Comparison of ENCODE assay signal across 8 mouse cellular contexts in genomic region chr4:31937376-31938281, GRCm38 (mm10). TPM values are rescaled to one million over a fixed set of nuclear protein-coding genes. Genes with fewer than 3 reads are reported as not detected.
DNase-seq lines count a peak whose midpoint lies in the region; ATAC-seq and TF ChIP-seq lines count a peak whose summit lies in the region.

No protein-coding gene starts in this region.

- peaks cover 26% of the 10 kb centered on the region for H3K4me1 ChIP-seq in forebrain, embryonic 13.5 days
- peaks cover 12% of the 10 kb centered on the region for H3K4me1 ChIP-seq in hindbrain, embryonic 16.5 days (ENCODE audit: control insufficient read depth, insufficient read depth, low read depth, low read length)
- no peaks in the 10 kb centered on the region; the same call in 1 of the 2 replicates for H3K4me1 ChIP-seq in liver, embryonic 16.5 days (ENCODE audit: control insufficient read depth, low read depth, low read length)
- no peaks in the 10 kb centered on the region; the same call in 1 of the 2 replicates for H3K4me1 ChIP-seq in stomach, embryonic 16.5 days (ENCODE audit: control insufficient read depth, insufficient read depth, low read length)

- H3K4me3 ChIP-seq in forebrain, embryonic 13.5 days, result peak overlapping the region; percentile 51
- peak overlapping the region; percentile 54 for H3K4me3 ChIP-seq in hindbrain, embryonic 16.5 days (ENCODE audit: low read length)
- peak overlapping the region; percentile 45 for H3K4me3 ChIP-seq in liver, embryonic 16.5 days (ENCODE audit: low read depth, low read length)
- H3K4me3 ChIP-seq in stomach, embryonic 16.5 days (replicated peaks; ENCODE audit: low read length), result peak overlapping the region; percentile 51

- peak; percentile 75 for ATAC-seq in forebrain, embryonic 13.5 days
- ATAC-seq in hindbrain, embryonic 16.5 days, result peak; percentile 84
- ATAC-seq in liver, embryonic 16.5 days (ENCODE audit: low read depth), result no peak
- peak; percentile 58 for ATAC-seq in stomach, embryonic 16.5 days (ENCODE audit: insufficient read depth, low FRiP score)

- H3K27me3 ChIP-seq in forebrain, embryonic 13.5 days, result no peaks in the 10 kb centered on the region
- H3K27me3 ChIP-seq in hindbrain, embryonic 16.5 days (replicated peaks; ENCODE audit: control insufficient read depth, insufficient read depth, low read length), result 0 out of 2 replicates have a peak, but pooled peaks cover 2% of the 10 kb centered on the region
- H3K27me3 ChIP-seq in liver, embryonic 16.5 days (ENCODE audit: control insufficient read depth, insufficient read depth, low read depth, low read length), result peaks cover 14% of the 10 kb centered on the region
- no peaks in the 10 kb centered on the region for H3K27me3 ChIP-seq in stomach, embryonic 16.5 days (ENCODE audit: control insufficient read depth, insufficient read depth, low read length)

- no peaks in the 10 kb centered on the region for H3K9me3 ChIP-seq in forebrain, embryonic 13.5 days (replicated peaks)
- H3K9me3 ChIP-seq in hindbrain, embryonic 16.5 days (ENCODE audit: control insufficient read depth, low read length), result no peaks in the 10 kb centered on the region
- no peaks in the 10 kb centered on the region for H3K9me3 ChIP-seq in liver, embryonic 16.5 days (replicated peaks; ENCODE audit: control insufficient read depth, low read length)
- H3K9me3 ChIP-seq in stomach, embryonic 16.5 days (replicated peaks; ENCODE audit: control insufficient read depth, low read length), result no peaks in the 10 kb centered on the region

- peak overlapping the region; percentile 91 for H3K4me2 ChIP-seq in forebrain, embryonic 13.5 days
- peak overlapping the region; percentile 97 for H3K4me2 ChIP-seq in hindbrain, embryonic 16.5 days (ENCODE audit: low read length)
- H3K4me2 ChIP-seq in liver, embryonic 16.5 days (ENCODE audit: low read depth, low read length), result peak overlapping the region; percentile 53
- peak overlapping the region; percentile 91 for H3K4me2 ChIP-seq in stomach, embryonic 16.5 days (ENCODE audit: low read depth, low read length)

- no peak for TF ChIP-seq CTCF in brain, embryonic 14.5 days (IDR thresholded peaks at IDR 0.05; ENCODE audit: borderline replicate concordance, extremely low read depth, insufficient read depth, insufficient read length)

- H3K27ac ChIP-seq in forebrain, embryonic 13.5 days, result peak overlapping the region; percentile 61; the same call in 1 of the 2 replicates
- peak overlapping the region; percentile 51; the same call in 1 of the 2 replicates for H3K27ac ChIP-seq in hindbrain, embryonic 16.5 days (ENCODE audit: low read depth, low read length)
- no peak overlapping the region for H3K27ac ChIP-seq in liver, embryonic 16.5 days (ENCODE audit: low read length)
- no peak overlapping the region for H3K27ac ChIP-seq in stomach, embryonic 16.5 days (ENCODE audit: low read length)

- no peak for TF ChIP-seq POLR2A in brain, embryonic 14.5 days (IDR thresholded peaks at IDR 0.05; ENCODE audit: borderline replicate concordance, extremely low read depth, insufficient read depth, insufficient read length, poor library complexity, severe bottlenecking)

- DNase-seq in layer of hippocampus, postnatal 36 days, result peak; percentile 3 to 11
- DNase-seq in layer of hippocampus, adult 8-10 months (ENCODE audit: low spot score in 2 of 2), result no peak
- peak; percentile 64 for DNase-seq in brain, embryonic 14.5 days (ENCODE audit: low read depth)
- DNase-seq in thymus, postnatal 25 days, result no peak

- no peaks in the 10 kb centered on the region for H3K36me3 ChIP-seq in forebrain, embryonic 13.5 days (ENCODE audit: poor library complexity, severe bottlenecking)
- no peaks in the 10 kb centered on the region for H3K36me3 ChIP-seq in hindbrain, embryonic 16.5 days (ENCODE audit: control insufficient read depth, insufficient read depth, low read length)
- no peaks in the 10 kb centered on the region for H3K36me3 ChIP-seq in liver, embryonic 16.5 days (ENCODE audit: control insufficient read depth, insufficient read depth)
- H3K36me3 ChIP-seq in stomach, embryonic 16.5 days (ENCODE audit: control insufficient read depth, insufficient read depth, low read length), result no peaks in the 10 kb centered on the region

- 1% methylated on average over 36 of the region's 36 CpGs for WGBS in forebrain, embryonic 13.5 days
- WGBS in hindbrain, embryonic 16.5 days, result under 1% methylated on average over 36 of the region's 36 CpGs
- WGBS in liver, embryonic 16.5 days (ENCODE audit: insufficient replicate concordance), result 2% methylated on average over 36 of the region's 36 CpGs
- 5% methylated on average over 36 of the region's 36 CpGs for WGBS in stomach, embryonic 16.5 days

- H3K9ac ChIP-seq in forebrain, embryonic 13.5 days, result peak overlapping the region; percentile 79
- H3K9ac ChIP-seq in hindbrain, embryonic 16.5 days (ENCODE audit: low read depth, low read length), result peak overlapping the region; percentile 72
- peak overlapping the region; percentile 20; the same call in 1 of the 2 replicates for H3K9ac ChIP-seq in liver, embryonic 16.5 days (ENCODE audit: low read depth, low read length)
- H3K9ac ChIP-seq in stomach, embryonic 16.5 days (ENCODE audit: low read length), result peak overlapping the region; percentile 72

RNA-seq across cellular contexts. Expression of gene Map3k7, which starts 26.3 kb away (rescaled TPM):
- 10 to 100 TPM; 35.7 to 42.3 TPM for total RNA-seq in layer of hippocampus, postnatal 36 days (2021)
- total RNA-seq in layer of hippocampus, adult 8-10 months (2022), result 10 to 100 TPM; 34.6 to 46.9 (median 40.3) TPM
- polyA plus RNA-seq in brain, embryonic 14.5 days (2012; rRNA removed), result 51.7 and 59.4 TPM in 2 replicates
- polyA plus RNA-seq in forebrain, embryonic 13.5 days (2015; fragmentation: Nextera tagmentation; extraction: Ambion mirVana), result 32.6 and 33.6 TPM in 2 replicates
- 14.4 and 24.8 TPM in 2 replicates for polyA plus RNA-seq in hindbrain, embryonic 16.5 days (2015; fragmentation: Nextera tagmentation; extraction: Ambion mirVana)
- 7.4 and 8.6 TPM in 2 replicates for polyA plus RNA-seq in liver, embryonic 16.5 days (2015; fragmentation: Nextera tagmentation; extraction: Ambion mirVana)
- 11.5 and 12.5 TPM in 2 replicates for polyA plus RNA-seq in stomach, embryonic 16.5 days (2015; fragmentation: Nextera tagmentation; extraction: Ambion mirVana)

Comparison
In these comparisons a context has a peak if more than half of its experiments do, and no peak if none do; other contexts are left out.
1. DNase-seq: peak in layer of hippocampus, postnatal 36 days (2 of 2) and brain, embryonic 14.5 days (single experiment); none in layer of hippocampus, adult 8-10 months (0 of 2) and thymus, postnatal 25 days (single experiment).
2. H3K27ac ChIP-seq: peak in forebrain, embryonic 13.5 days (single experiment) and hindbrain, embryonic 16.5 days (single experiment); none in liver, embryonic 16.5 days (single experiment) and stomach, embryonic 16.5 days (single experiment).
3. H3K9ac ChIP-seq: peak in every context shown above with its lines; median percentile 79 in forebrain, embryonic 13.5 days; 72 in hindbrain, embryonic 16.5 days; 72 in stomach, embryonic 16.5 days; 20 in liver, embryonic 16.5 days.
4. Peak in every context shown above with its lines, with median percentiles within 50 percentile points of each other: H3K4me2 ChIP-seq and H3K4me3 ChIP-seq.